ENCODE assay signal across 19 mouse cellular contexts in the genomic region with DNA sequence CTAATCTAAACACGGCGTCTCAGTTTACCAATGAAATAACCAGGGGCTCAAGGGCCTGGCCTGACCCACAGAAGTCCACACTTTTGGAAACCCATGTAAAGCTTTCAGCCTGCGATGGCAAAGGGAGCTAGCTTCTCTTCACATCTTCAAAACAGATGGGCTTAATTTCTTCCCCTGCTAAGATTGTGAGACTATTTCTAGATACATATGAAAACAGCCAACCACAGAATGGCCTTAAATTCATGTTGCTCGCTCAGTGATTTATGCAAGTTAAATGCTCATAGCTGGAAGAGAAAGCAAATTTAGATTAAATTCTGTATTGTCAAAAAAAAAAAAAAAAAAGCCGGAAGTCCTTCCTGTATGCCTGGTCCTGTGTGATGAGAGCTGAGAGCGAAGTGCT. TPM values are rescaled to one million over a fixed set of nuclear protein-coding genes. Genes with fewer than 3 reads are reported as not detected.
A peak's percentile ranks its signal among the peaks of the same experiment; 100 is the strongest.
DNase-seq lines count a peak whose midpoint lies in the region; ATAC-seq and TF ChIP-seq lines count a peak whose summit lies in the region.
"Had no signal": no experiment of that assay in that cellular context is flagged by ENCODE, and none has a peak within 500 bp of the region (broad histone marks: within the 10 kb centered on the region; RNA-seq: fewer than 3 reads in every experiment).

No protein-coding gene starts in this region.

- H3K27ac ChIP-seq in layer of hippocampus, adult 2 months = peak overlapping the region; percentile 71
- H3K27ac ChIP-seq: embryonic facial prominence, embryonic 13.5 days; heart, embryonic 13.5 days; hindbrain, postnatal 0 days had no signal

- peak; percentile 89 for ATAC-seq in frontal cortex, adult (ENCODE audit: low TSS enrichment)
- ATAC-seq: activated CD4-positive, CD25-positive, alpha-beta regulatory T cell, adult 4 months; forebrain, embryonic 14.5 days; hindbrain, postnatal 0 days; Patski had no signal

- no peak overlapping the region for H3K4me3 ChIP-seq in layer of hippocampus, adult 2 months
- H3K4me3 ChIP-seq: embryonic facial prominence, embryonic 13.5 days; heart, embryonic 13.5 days had no signal

- DNase-seq in frontal cortex, postnatal 10 days (ENCODE audit: low spot score in 2 of 2) = no peak
- peak in 1 of 2 experiments; percentile 17 for DNase-seq in layer of hippocampus, adult 2 months (ENCODE audit: low spot score in 2 of 2)
- no peak for DNase-seq in layer of hippocampus, postnatal 36 days
- DNase-seq in right cerebral cortex, postnatal 10 days (ENCODE audit: low spot score in 2 of 2) = peak; percentile 31 to 50
- DNase-seq in right cerebral cortex, postnatal 25 days = no peak
- peak; percentile 74 for DNase-seq in telencephalon, adult 2 months (ENCODE audit: low read depth, low spot score)
- DNase-seq: adrenal gland, postnatal 14 days; cerebellum, adult 8-10 months; cerebellum, postnatal 25 days; gastrocnemius, postnatal 36 days; heart, adult 11 months; heart, postnatal 36 days had no signal

- no peak for TF ChIP-seq CTCF in layer of hippocampus, adult 2 months (conservative IDR thresholded peaks at IDR 0.05)

RNA-seq across cellular contexts. Expression of a gene that starts 53.2 kb away (rescaled TPM):
- total RNA-seq in layer of hippocampus, adult 2 months (2021) = 100 to 1,000 TPM; 334 to 340 TPM
- 100 to 1,000 TPM; 298 to 325 TPM for total RNA-seq in layer of hippocampus, postnatal 36 days (2021)

Comparison
In these comparisons a context has a peak if more than half of its experiments do, and no peak if none do; other contexts are left out.
1. DNase-seq: peak in right cerebral cortex, postnatal 10 days (2 of 2) and telencephalon, adult 2 months (single experiment); none in frontal cortex, postnatal 10 days (0 of 2), layer of hippocampus, postnatal 36 days (0 of 2) and right cerebral cortex, postnatal 25 days (single experiment).